Mouse (Mus musculus) cortical plate, adult 2 months (tissue): ENCODE results near the gene Hoxa7. TPM values are rescaled to one million over a fixed set of nuclear protein-coding genes. Genes with fewer than 3 reads are reported as not detected.

Source experiments
- H3K27ac ChIP-seq: fragments of 200-500 bp; 2 replicates; pipeline ENCODE4 v1.5.1; 2012; ENCODE audit warnings: low read length, control low read depth, inconsistent platforms; ENCODE audit not compliant: insufficient read depth
- H3K4me1 ChIP-seq: fragments of 200-500 bp; 2 replicates; pipeline ENCODE4 v1.6.1; 2011; ENCODE audit warnings: low read length; ENCODE audit not compliant: control insufficient read depth, insufficient read depth
- H3K4me3 ChIP-seq: fragments of 200-500 bp; 2 replicates; pipeline ENCODE4 v1.5.1; 2011; ENCODE audit warnings: mild to moderate bottlenecking, low read length, control low read depth; ENCODE audit not compliant: insufficient read depth
- CTCF ChIP-seq: fragments of 200-500 bp; IDR thresholded peaks from 2 replicates; pipeline ENCODE4 v1.5.1; 2011; ENCODE audit warnings: mild to moderate bottlenecking, control low read depth, low read length; ENCODE audit not compliant: insufficient read depth; ENCODE audit errors: extremely low read depth
- POLR2A ChIP-seq: fragments of 200-500 bp; IDR thresholded peaks from 2 replicates; pipeline ENCODE4 v1.6.1; 2011; ENCODE audit warnings: mild to moderate bottlenecking, low read length, control low read depth; ENCODE audit not compliant: insufficient read depth; ENCODE audit errors: extremely low read depth
- polyA plus RNA-seq: library from polyadenylated mRNA; depleted of rRNA; stranded (reverse); fragments of >200 nt; gene quantifications from 2 replicates; pipeline ENCODE4 v1.2.3, GENCODE M21; 2012

The Hoxa7 gene
- polyA plus RNA-seq, 1 experiment: not detected

GRCm38 (mm10) chr6:52186500-52186899 is 35.2 kb downstream of the Hoxa7 start:
- H3K4me3 ChIP-seq: no peak overlapping the region

GRCm38 (mm10) chr6:52185834-52186233 is 35.8 kb downstream of the Hoxa7 start:
- Histone ChIP-seq H3K4me1 (no peaks in the 10 kb centered on the region), H3K27ac (no peak overlapping the region), H3K4me3 (no peak overlapping the region)
- no peak for TF ChIP-seq CTCF
- no peak for TF ChIP-seq POLR2A

More at GRCm38 (mm10) chr6:52186500-52186899, 35.2 kb downstream of the Hoxa7 start:
- H3K27ac ChIP-seq: no peak overlapping the region
- TF ChIP-seq CTCF: no peak
- no peak for TF ChIP-seq POLR2A
- H3K4me1 ChIP-seq: no peaks in the 10 kb centered on the region

GRCm38 (mm10) chr6:52185222-52185621 is 36.4 kb downstream of the Hoxa7 start:
- TF ChIP-seq CTCF: no peak
- no peak for TF ChIP-seq POLR2A
- Histone ChIP-seq H3K4me1 (no peaks in the 10 kb centered on the region), H3K27ac (no peak overlapping the region), H3K4me3 (no peak overlapping the region)

GRCm38 (mm10) chr6:52184668-52185067 is 37.0 kb downstream of the Hoxa7 start:
- TF ChIP-seq POLR2A: no peak
- TF ChIP-seq CTCF: no peak
- Histone ChIP-seq H3K4me3 (no peak overlapping the region), H3K27ac (no peak overlapping the region), H3K4me1 (no peaks in the 10 kb centered on the region)

- Histone ChIP-seq H3K27ac (no peak overlapping the region), H3K4me3 (no peak overlapping the region), H3K4me1 (no peaks in the 10 kb centered on the region)
- TF ChIP-seq POLR2A (no peak), CTCF (no peak)
Observed at GRCm38 (mm10) chr6:52183311-52184080, 38.2 kb downstream of the Hoxa7 start.

GRCm38 (mm10) chr6:52182793-52183192 is 38.9 kb downstream of the Hoxa7 start:
- Histone ChIP-seq H3K4me1 (no peaks in the 10 kb centered on the region), H3K27ac (no peak overlapping the region), H3K4me3 (no peak overlapping the region)
- TF ChIP-seq POLR2A: no peak
- no peak for TF ChIP-seq CTCF

GRCm38 (mm10) chr6:52182030-52182429 is 39.6 kb downstream of the Hoxa7 start:
- Histone ChIP-seq H3K4me1 (no peaks in the 10 kb centered on the region), H3K4me3 (no peak overlapping the region), H3K27ac (no peak overlapping the region)
- TF ChIP-seq POLR2A (no peak), CTCF (no peak)

GRCm38 (mm10) chr6:52180726-52181125 is 40.9 kb downstream of the Hoxa7 start:
- Histone ChIP-seq H3K4me1 (no peaks in the 10 kb centered on the region), H3K27ac (no peak overlapping the region), H3K4me3 (no peak overlapping the region)
- TF ChIP-seq CTCF: no peak
- no peak for TF ChIP-seq POLR2A

- no peak overlapping the region for H3K27ac ChIP-seq
- TF ChIP-seq POLR2A: no peak
- no peak for TF ChIP-seq CTCF
- H3K4me3 ChIP-seq: no peak overlapping the region
- H3K4me1 ChIP-seq: no peaks in the 10 kb centered on the region
Observed at GRCm38 (mm10) chr6:52180213-52180710, 41.4 kb downstream of the Hoxa7 start.

- no peak overlapping the region for H3K27ac ChIP-seq
- no peaks in the 10 kb centered on the region for H3K4me1 ChIP-seq
- H3K4me3 ChIP-seq: no peak overlapping the region
- TF ChIP-seq CTCF: no peak
- no peak for TF ChIP-seq POLR2A
Observed at GRCm38 (mm10) chr6:52179690-52180089, 42.0 kb downstream of the Hoxa7 start.
